Mouse (Mus musculus) liver, adult 2 months (tissue): ENCODE measurements around the gene Nmu.

Experiments used
- CTCF ChIP-seq: fragments of 200-500 bp; IDR thresholded peaks from 2 replicates; pipeline ENCODE4 v1.5.1; 2011; ENCODE audit warnings: low read depth, low read length, control low read depth
- POLR2A ChIP-seq: fragments of 200-500 bp; IDR thresholded peaks from 2 replicates; pipeline ENCODE4 v1.6.1; 2011; ENCODE audit warnings: low read length, control low read depth; ENCODE audit not compliant: insufficient read depth; ENCODE audit errors: extremely low read depth

DNA sequence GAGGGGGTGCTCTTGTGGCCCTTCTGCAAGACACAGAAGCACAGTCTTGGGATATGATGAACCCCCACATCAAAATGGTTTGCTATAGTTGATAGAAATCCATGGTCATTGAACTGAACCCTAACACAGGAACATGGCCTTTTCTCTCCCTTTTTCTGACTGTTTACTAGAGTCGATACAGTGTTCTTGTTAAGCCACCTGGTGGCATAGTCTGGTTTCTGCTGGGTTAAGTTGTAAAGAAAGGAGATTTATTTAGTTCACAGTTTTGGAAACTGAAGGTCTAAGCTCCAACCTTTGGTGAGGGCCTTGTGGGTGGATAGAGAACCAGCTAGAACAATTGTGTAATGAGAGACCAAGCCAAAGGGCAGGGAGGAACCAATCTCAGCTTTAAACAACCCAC is 3.5 kb downstream of the Nmu start:
- TF ChIP-seq CTCF: no peak
- TF ChIP-seq POLR2A: no peak
